Mouse (Mus musculus): Measurements from ENCODE around the gene Nkx1-2.

The Nkx1-2 gene

GRCm38 (mm10) chr7:132600926-132601325, 1.5 kb upstream of the Nkx1-2 start:
- DNase-seq: no peak

- DNase-seq: no peak
Measured at GRCm38 (mm10) chr7:132600026-132600425, 589 bp upstream of the Nkx1-2 start.

- peak in 1 of 2 experiments; percentile 26 for DNase-seq
Measured at GRCm38 (mm10) chr7:132597251-132598041, 2.0 kb downstream of the Nkx1-2 start.

- no peak for DNase-seq
Measured at GRCm38 (mm10) chr7:132596557-132597250, 2.7 kb downstream of the Nkx1-2 start.

GRCm38 (mm10) chr7:132595787-132596186, 3.6 kb downstream of the Nkx1-2 start:
- DNase-seq: no peak

- DNase-seq: no peak
Measured at GRCm38 (mm10) chr7:132594325-132594724, 5.1 kb downstream of the Nkx1-2 start.

- DNase-seq: no peak
Measured at GRCm38 (mm10) chr7:132593762-132594161, 5.7 kb downstream of the Nkx1-2 start.

GRCm38 (mm10) chr7:132589610-132590009, 9.8 kb downstream of the Nkx1-2 start:
- DNase-seq: no peak

- DNase-seq: no peak
Measured at GRCm38 (mm10) chr7:132587167-132587566, 12.3 kb downstream of the Nkx1-2 start.

GRCm38 (mm10) chr7:132585695-132586491, 13.5 kb downstream of the Nkx1-2 start:
- no peak for DNase-seq

GRCm38 (mm10) chr7:132581441-132581840, 18.0 kb downstream of the Nkx1-2 start:
- no peak for DNase-seq

GRCm38 (mm10) chr7:132580511-132580910, 18.9 kb downstream of the Nkx1-2 start:
- no peak for DNase-seq

- no peak for DNase-seq
Measured at GRCm38 (mm10) chr7:132576891-132577290, 22.5 kb downstream of the Nkx1-2 start.

- DNase-seq: peak; percentile 96
Measured at GRCm38 (mm10) chr7:132576116-132576650, 23.3 kb downstream of the Nkx1-2 start, which contains the start of gene Oat. Gene Oat, minus strand, starts transcription at chr7:132576398.

- DNase-seq: peak; percentile 87 to 89
Measured at GRCm38 (mm10) chr7:132575623-132576022, 23.8 kb downstream of the Nkx1-2 start.

GRCm38 (mm10) chr7:132574646-132575045, 24.8 kb downstream of the Nkx1-2 start:
- DNase-seq: no peak

- no peak for DNase-seq
Measured at GRCm38 (mm10) chr7:132573205-132573604, 26.2 kb downstream of the Nkx1-2 start.

- DNase-seq: no peak
Measured at GRCm38 (mm10) chr7:132572738-132573137, 26.7 kb downstream of the Nkx1-2 start.

- DNase-seq: peak; percentile 64 to 68
Measured at GRCm38 (mm10) chr7:132571481-132571880, 28.0 kb downstream of the Nkx1-2 start.

GRCm38 (mm10) chr7:132570071-132570470, 29.4 kb downstream of the Nkx1-2 start:
- DNase-seq: peak; percentile 53 to 67

- DNase-seq: no peak
Measured at GRCm38 (mm10) chr7:132568817-132569216, 30.6 kb downstream of the Nkx1-2 start.

- DNase-seq: no peak
Measured at GRCm38 (mm10) chr7:132565831-132566230, 33.6 kb downstream of the Nkx1-2 start.

Measured in cerebellum, postnatal 10 days (tissue).